Mouse (Mus musculus) kidney, embryonic 15.5 days (tissue): ENCODE results near the gene Pde12. TPM values are rescaled to one million over a fixed set of nuclear protein-coding genes. Genes with fewer than 3 reads are reported as not detected.

ENCODE experiments used
- ATAC-seq: fragments of 200-750 bp; cut with Nextera tagmentation; replicated peaks from 2 replicates; pipeline ENCODE4 v1.8.0; 2017; ENCODE audit warnings: moderate TSS enrichment; ENCODE audit not compliant: low FRiP score
- H3K27ac ChIP-seq: fragments of 300-500 bp; sonication (generic); 2 replicates; pipeline ENCODE4 v1.5.1; 2015; ENCODE audit warnings: mild to moderate bottlenecking, inconsistent platforms
- H3K27me3 ChIP-seq: fragments of 300-500 bp; sonication (generic); 2 replicates; pipeline ENCODE4 v1.6.1; 2015; ENCODE audit warnings: inconsistent platforms
- H3K36me3 ChIP-seq: fragments of 300-500 bp; sonication (generic); 2 replicates; pipeline ENCODE4 v1.6.1; 2015; ENCODE audit warnings: inconsistent platforms
- H3K4me1 ChIP-seq: fragments of 300-500 bp; sonication (generic); 2 replicates; pipeline ENCODE4 v1.6.1; 2015; ENCODE audit warnings: inconsistent platforms
- H3K4me2 ChIP-seq: fragments of 300-500 bp; sonication (generic); 2 replicates; pipeline ENCODE4 v1.6.1; 2015; ENCODE audit warnings: moderate library complexity, mild to moderate bottlenecking, inconsistent platforms
- H3K4me3 ChIP-seq: fragments of 300-500 bp; sonication (generic); replicated peaks from 2 replicates; pipeline ENCODE4 v1.5.1; 2015; ENCODE audit warnings: mild to moderate bottlenecking, inconsistent platforms
- H3K9ac ChIP-seq: fragments of 300-500 bp; sonication (generic); 2 replicates; pipeline ENCODE4 v1.6.1; 2015; ENCODE audit warnings: mild to moderate bottlenecking, inconsistent platforms
- H3K9me3 ChIP-seq: fragments of 300-500 bp; sonication (generic); replicated peaks from 2 replicates; pipeline ENCODE4 v1.6.1; 2016; ENCODE audit warnings: inconsistent platforms
- WGBS: fragments of 180-500 bp; shearing (Covaris S2); methylation state at CpG from one replicate; pipeline ENCODE4 v1.1.7; 2015; ENCODE audit warnings: mixed read lengths; 5-methylcytosine and 5-hydroxymethylcytosine counted together
- microRNA-seq: library from miRNA; unstranded; fragments of <30 nt; microRNA quantifications from one replicate; pipeline ENCODE4, GENCODE M21; 2016
- polyA plus RNA-seq: library from polyadenylated mRNA; unstranded; fragments of >200 nt; fragmentation: Nextera tagmentation; extraction: Ambion mirVana; gene quantifications from 2 replicates; pipeline ENCODE4 v1.2.1, GENCODE M21; 2015

Pde12 gene
- polyA plus RNA-seq, 1 experiment from 2014 or later: 9.9 TPM

DNA sequence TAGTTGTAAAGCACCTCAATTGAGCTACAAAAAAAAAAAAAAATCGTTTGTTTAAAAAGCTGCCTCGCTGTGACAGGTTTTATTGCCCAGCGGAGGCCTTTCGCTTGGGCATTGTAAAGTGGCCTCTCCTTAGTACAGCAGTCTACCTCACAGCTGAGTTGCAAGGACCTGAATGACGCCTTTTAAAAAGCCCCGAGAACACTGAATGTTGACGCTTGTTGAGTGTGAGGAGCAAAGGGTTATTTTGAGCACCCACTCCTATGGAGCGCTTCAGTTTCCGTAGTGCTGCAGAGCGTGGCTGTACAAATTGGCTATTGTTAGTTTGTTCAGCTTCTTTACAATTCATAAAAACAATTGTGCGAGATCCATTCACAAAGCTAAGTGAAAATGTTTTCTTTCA lies 30.4 kb downstream of the Pde12 start:
- Histone ChIP-seq H3K9me3 (no peaks in the 10 kb centered on the region), H3K9ac (peak overlapping the region; percentile 90), H3K4me3 (peak overlapping the region; percentile 95), H3K27ac (peak overlapping the region; percentile 98; the same call in 1 of the 2 replicates), H3K4me1 (peaks cover 19% of the 10 kb centered on the region), H3K4me2 (peak overlapping the region; percentile 70), H3K27me3 (no peaks in the 10 kb centered on the region), H3K36me3 (peaks cover 3% of the 10 kb centered on the region; the same call in 1 of the 2 replicates)
- no peak for ATAC-seq
- 5% methylated on average over 11 of the region's 11 CpGs for WGBS

DNA sequence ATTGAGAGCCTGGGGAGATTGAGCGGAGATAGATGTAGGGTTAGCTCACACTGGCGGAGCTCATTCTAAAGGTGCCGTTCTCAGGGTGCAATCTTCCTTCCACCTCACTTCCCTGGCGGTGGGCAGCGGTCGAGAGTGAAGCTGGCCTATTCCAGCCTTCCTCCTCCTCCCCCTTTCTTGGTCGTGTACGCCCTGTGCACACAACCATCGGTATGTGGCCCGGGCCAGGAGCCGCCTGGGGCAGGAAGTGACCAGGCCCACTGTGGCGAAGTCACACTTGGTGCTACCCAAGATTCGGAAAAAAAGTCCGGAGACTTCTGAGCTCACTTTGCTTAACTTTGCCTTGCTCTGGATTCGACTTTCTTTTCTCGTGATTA lies 31.0 kb downstream of the Pde12 start:
- WGBS: under 1% methylated on average over 16 of the region's 16 CpGs

GRCm38 (mm10) chr14:26637851-26638707 lies 31.6 kb downstream of the Pde12 start, which contains the start of gene Arf4:
TSS of gene Arf4 (plus strand) at chr14:26638074.
- H3K4me2 ChIP-seq: peak within 1 kb of the TSS; percentile 70
- no peaks in the 10 kb centered on the region for H3K27me3 ChIP-seq
- ATAC-seq: peak; percentile 99
- no peaks in the 10 kb centered on the region for H3K9me3 ChIP-seq
- H3K27ac ChIP-seq: peak within 1 kb of the TSS; percentile 98
- peak within 1 kb of the TSS; percentile 90 for H3K9ac ChIP-seq
- WGBS: under 1% methylated on average over 83 of the region's 83 CpGs
- peak within 1 kb of the TSS; percentile 95 for H3K4me3 ChIP-seq
- H3K4me1 ChIP-seq: peaks cover 19% of the 10 kb centered on the region
- H3K36me3 ChIP-seq: peaks cover 7% of the 10 kb centered on the region

More for the DNA sequence above, 31.0 kb downstream of the Pde12 start:
- H3K4me1 ChIP-seq: peaks cover 19% of the 10 kb centered on the region
- peak overlapping the region; percentile 70 for H3K4me2 ChIP-seq
- H3K36me3 ChIP-seq: peaks cover 3% of the 10 kb centered on the region; the same call in 1 of the 2 replicates
- ATAC-seq: peak; percentile 30; the same call in 1 of the 2 replicates
- H3K9ac ChIP-seq: peak overlapping the region; percentile 90
- H3K27ac ChIP-seq: peak overlapping the region; percentile 98
- H3K4me3 ChIP-seq: peak overlapping the region; percentile 95
- no peaks in the 10 kb centered on the region for H3K9me3 ChIP-seq
- no peaks in the 10 kb centered on the region for H3K27me3 ChIP-seq

GRCm38 (mm10) chr14:26637025-26637850 lies 32.4 kb downstream of the Pde12 start:
- 27% methylated on average over 17 of the region's 17 CpGs for WGBS
- no peaks in the 10 kb centered on the region for H3K27me3 ChIP-seq
- no peak; the same call in 1 of the 2 replicates for ATAC-seq

GRCm38 (mm10) chr14:26626605-26627140 lies 43.0 kb downstream of the Pde12 start:
- ATAC-seq: no peak
- peaks cover 89% of the 10 kb centered on the region for H3K36me3 ChIP-seq
- H3K27me3 ChIP-seq: no peaks in the 10 kb centered on the region
- no peak overlapping the region for H3K4me3 ChIP-seq
- 86% methylated on average over 5 of the region's 5 CpGs for WGBS
- H3K9me3 ChIP-seq: no peaks in the 10 kb centered on the region
- no peak overlapping the region for H3K27ac ChIP-seq
- H3K9ac ChIP-seq: no peak overlapping the region
- no peaks in the 10 kb centered on the region for H3K4me1 ChIP-seq
- no peak overlapping the region for H3K4me2 ChIP-seq

More at GRCm38 (mm10) chr14:26637025-26637850, 32.4 kb downstream of the Pde12 start:
- Histone ChIP-seq H3K9ac (peak overlapping the region; percentile 90), H3K27ac (peak overlapping the region; percentile 98), H3K36me3 (peaks cover 15% of the 10 kb centered on the region), H3K4me1 (peaks cover 19% of the 10 kb centered on the region), H3K4me3 (peak overlapping the region; percentile 95), H3K4me2 (peak overlapping the region; percentile 70), H3K9me3 (no peaks in the 10 kb centered on the region)

- Histone ChIP-seq H3K36me3 (peaks cover 94% of the 10 kb centered on the region), H3K4me3 (no peak overlapping the region), H3K4me1 (no peaks in the 10 kb centered on the region), H3K9ac (no peak overlapping the region), H3K27me3 (no peaks in the 10 kb centered on the region), H3K9me3 (no peaks in the 10 kb centered on the region), H3K4me2 (no peak overlapping the region), H3K27ac (no peak overlapping the region)
- ATAC-seq: no peak
- 80% methylated on average over 4 of the region's 4 CpGs for WGBS
These were observed 44.4 kb downstream of the Pde12 start for GRCm38 (mm10) chr14:26625301-26625700.

GRCm38 (mm10) chr14:26610689-26611088 lies 59.0 kb downstream of the Pde12 start:
- no peak overlapping the region for H3K27ac ChIP-seq

More at GRCm38 (mm10) chr14:26610689-26611088, 59.0 kb downstream of the Pde12 start:
- H3K27me3 ChIP-seq: no peaks in the 10 kb centered on the region
- H3K9ac ChIP-seq: no peak overlapping the region
- 92% methylated on average over 4 of the region's 4 CpGs for WGBS
- ATAC-seq: no peak
- no peak overlapping the region for H3K4me2 ChIP-seq
- H3K9me3 ChIP-seq: no peaks in the 10 kb centered on the region
- H3K4me1 ChIP-seq: no peaks in the 10 kb centered on the region
- no peak overlapping the region for H3K4me3 ChIP-seq
- peaks cover 85% of the 10 kb centered on the region for H3K36me3 ChIP-seq

Small RNAs within 50 kb of the gene (microRNA-seq; reads per million reads assigned to microRNA genes)
- gene Mir7672: not detected

Other genes with a start within 250 kb of the Pde12 start
- gene Slmap, start 135.0 kb downstream of the Pde12 start, polyA plus RNA-seq: 19.5 and 19.6 TPM in 2 replicates
- 31.7 and 34.2 TPM in 2 replicates for gene Dennd6a, start 96.0 kb downstream of the Pde12 start, polyA plus RNA-seq
- 594 and 610 TPM in 2 replicates for gene Arf4, start 31.8 kb downstream of the Pde12 start, polyA plus RNA-seq
- 0.09 and 0.17 TPM in 2 replicates for gene Dnah12, start 23.4 kb upstream of the Pde12 start, polyA plus RNA-seq
- gene Asb14, start 224.7 kb upstream of the Pde12 start, polyA plus RNA-seq: 0.12 TPM in 1 of 2 replicates, not detected in the other